Mouse (Mus musculus) myocyte (in vitro differentiated cells): ENCODE measurements around the gene Lap3. TPM values are rescaled to one million over a fixed set of nuclear protein-coding genes. Genes with fewer than 3 reads are reported as not detected.

Experiments used
- H3K27me3 ChIP-seq: one replicate; pipeline ENCODE4 v1.6.1; 2011; ENCODE audit not compliant: control insufficient read depth, insufficient read depth, insufficient read length
- H3K36me3 ChIP-seq: one replicate; pipeline ENCODE4 v1.6.1; 2011; ENCODE audit not compliant: control insufficient read depth, insufficient read depth
- H3K4me2 ChIP-seq: one replicate; pipeline ENCODE4 v1.6.1; 2011; ENCODE audit warnings: low read depth, control low read depth
- H3K4me3 ChIP-seq: one replicate; pipeline ENCODE4 v1.5.1; 2011; ENCODE audit warnings: mild to moderate bottlenecking, control low read depth, moderate library complexity
- H3K79me2 ChIP-seq: one replicate; pipeline ENCODE4 v1.6.1; 2011; ENCODE audit not compliant: control insufficient read depth, insufficient read depth
- H3ac ChIP-seq: one replicate; pipeline ENCODE4 v1.6.1; 2011; ENCODE audit not compliant: control insufficient read depth, insufficient read length
- CEBPB ChIP-seq: IDR thresholded peaks from 2 replicates; pipeline ENCODE4 v1.6.1; 2011; ENCODE audit warnings: mild to moderate bottlenecking, moderate library complexity; ENCODE audit not compliant: poor library complexity, insufficient read depth, severe bottlenecking
- E2F4 ChIP-seq: IDR thresholded peaks from one replicate; pipeline ENCODE4 v1.6.1; 2011; ENCODE audit warnings: mild to moderate bottlenecking, control low read depth, moderate library complexity; ENCODE audit not compliant: insufficient read depth
- MAX ChIP-seq: IDR thresholded peaks from one replicate; pipeline ENCODE4 v1.6.1; 2011; ENCODE audit warnings: low read depth, mild to moderate bottlenecking, control low read depth
- MYOD1 ChIP-seq, 3 experiments: IDR thresholded peaks; one replicate each; pipeline ENCODE4 v1.6.1; 2011; ENCODE audit warnings: control low read depth in 2 of 3, low read depth in 2 of 3, mild to moderate bottlenecking in 2 of 3, moderate library complexity in 1 of 3; ENCODE audit not compliant: insufficient read length in 2 of 3, control insufficient read depth in 1 of 3
- MYOG ChIP-seq, 3 experiments: IDR thresholded peaks; one replicate each; pipeline ENCODE4 v1.6.1; 2011; ENCODE audit warnings: control low read depth in 2 of 3, low read depth in 2 of 3, mild to moderate bottlenecking in 2 of 3; ENCODE audit not compliant: insufficient read length in 2 of 3, control insufficient read depth in 1 of 3, insufficient read depth in 1 of 3
- POLR2A ChIP-seq: IDR thresholded peaks from one replicate; pipeline ENCODE4 v1.6.1; 2011; ENCODE audit warnings: low read depth, mild to moderate bottlenecking, control low read depth, moderate library complexity; ENCODE audit not compliant: insufficient read length
- POLR2AphosphoS2 ChIP-seq: IDR thresholded peaks from one replicate; pipeline ENCODE4 v1.6.1; 2011; ENCODE audit warnings: low read depth, control low read depth; ENCODE audit not compliant: insufficient read length
- REST ChIP-seq: IDR thresholded peaks from one replicate; pipeline ENCODE4 v1.6.1; 2011; ENCODE audit warnings: mild to moderate bottlenecking, control low read depth, moderate library complexity; ENCODE audit not compliant: insufficient read depth, insufficient read length
- SRF ChIP-seq: IDR thresholded peaks from one replicate; pipeline ENCODE4 v1.6.1; 2011; ENCODE audit warnings: low read depth; ENCODE audit not compliant: control insufficient read depth, insufficient read length
- TCF12 ChIP-seq: IDR thresholded peaks from one replicate; pipeline ENCODE4 v1.6.1; 2011; ENCODE audit warnings: mild to moderate bottlenecking, control low read depth; ENCODE audit not compliant: poor library complexity, insufficient read depth, severe bottlenecking
- TCF3 ChIP-seq: IDR thresholded peaks from one replicate; pipeline ENCODE4 v1.6.1; 2011; ENCODE audit warnings: low read depth, control low read depth; ENCODE audit not compliant: insufficient read length
- USF1 ChIP-seq: IDR thresholded peaks from one replicate; pipeline ENCODE4 v1.6.1; 2011; ENCODE audit warnings: low read depth, mild to moderate bottlenecking, control low read depth, moderate library complexity
- polyA plus RNA-seq: library from polyadenylated mRNA; unstranded; fragments of >200 nt; fragmentation: generic; extraction: Trizol; gene quantifications from one replicate; pipeline ENCODE4 v1.2.1, GENCODE M21; 2012; ENCODE audit warnings: missing spikeins

Gene Lap3
- polyA plus RNA-seq, 1 experiment = 70.5 TPM

DNA sequence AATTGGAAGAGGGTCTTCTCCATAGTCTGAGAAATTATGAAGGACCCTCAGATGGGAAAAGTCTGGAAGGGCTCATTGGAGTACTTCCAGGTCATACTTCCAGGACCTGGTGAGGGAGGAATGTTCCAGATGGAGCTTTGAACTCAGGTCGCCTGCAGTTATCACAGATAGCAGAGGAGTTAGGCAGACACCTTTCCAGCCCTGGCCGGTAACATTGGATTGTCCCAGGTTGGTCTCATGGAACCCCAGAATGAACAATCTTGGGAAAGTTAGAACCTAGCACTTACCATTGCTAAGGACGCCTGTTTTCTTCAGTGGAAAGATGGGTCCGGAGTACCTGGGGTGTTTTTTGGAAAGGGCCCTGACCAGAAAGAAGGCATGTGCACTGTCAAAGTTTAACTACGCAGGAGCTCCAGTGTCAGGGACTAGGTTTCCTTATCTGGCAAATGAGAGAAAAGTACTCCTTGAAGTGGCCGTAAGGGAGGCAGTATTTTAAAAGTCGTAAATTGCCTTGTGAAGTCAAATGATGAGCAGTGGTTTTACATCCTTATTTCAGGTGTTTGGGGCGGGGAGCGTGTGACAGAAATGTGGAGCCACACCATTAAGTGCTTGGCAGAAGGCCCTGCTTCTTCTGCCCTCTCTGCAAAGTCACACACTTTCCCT is 1.1 kb downstream of the Lap3 start:
- TF ChIP-seq TCF12 = no peak
- TF ChIP-seq POLR2AphosphoS2 = no peak
- TF ChIP-seq MYOD1 (IDR thresholded peaks at IDR 0.05; ENCODE audit: control insufficient read depth in 1 of 3, insufficient read length in 2 of 3, low read depth in 2 of 3) = no peak
- no peak for TF ChIP-seq REST
- no peak for TF ChIP-seq MYOG (IDR thresholded peaks at IDR 0.05; ENCODE audit: control insufficient read depth in 1 of 3, insufficient read depth in 1 of 3, insufficient read length in 2 of 3, low read depth in 2 of 3)
- TF ChIP-seq SRF = no peak
- no peak for TF ChIP-seq CEBPB
- no peak for TF ChIP-seq USF1
- TF ChIP-seq MAX = no peak
- no peak for TF ChIP-seq POLR2A
- no peak for TF ChIP-seq E2F4
- Histone ChIP-seq H3K4me3 (peak overlapping the region; percentile 66), H3K36me3 (peaks cover 4% of the 10 kb centered on the region), H3K4me2 (peak overlapping the region; percentile 96), H3K79me2 (peaks cover 12% of the 10 kb centered on the region), H3ac (peak overlapping the region; percentile 54), H3K27me3 (peaks cover 3% of the 10 kb centered on the region)

DNA sequence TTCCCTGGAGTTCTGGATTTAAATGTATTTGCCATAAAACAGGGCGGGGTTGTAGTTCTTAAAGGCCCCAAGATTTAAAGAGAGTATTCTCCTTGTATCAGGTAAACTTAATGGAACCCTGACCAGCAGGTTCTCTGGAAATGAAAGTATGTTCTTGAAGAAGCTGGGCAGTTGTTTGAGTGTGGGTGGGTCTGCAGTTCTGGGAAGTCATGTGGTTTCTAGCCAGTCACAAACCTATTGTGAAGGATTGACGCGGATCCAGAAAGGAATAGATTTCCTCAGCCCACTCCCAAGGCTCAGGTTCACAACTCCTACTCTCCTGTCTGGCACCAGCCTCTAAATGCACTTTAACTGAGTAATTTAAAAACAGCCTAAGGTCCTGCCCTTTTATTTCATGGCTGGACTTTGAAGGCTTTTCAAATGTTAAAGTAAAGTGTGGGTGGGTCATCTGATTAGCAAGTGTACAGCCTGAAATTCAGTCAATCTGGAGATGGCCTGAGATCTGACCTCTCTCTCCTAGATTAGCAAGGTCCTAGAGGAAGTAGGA is 2.3 kb downstream of the Lap3 start:
- Histone ChIP-seq H3ac (no peak overlapping the region), H3K27me3 (peaks cover 3% of the 10 kb centered on the region), H3K4me2 (peak overlapping the region; percentile 96), H3K79me2 (peaks cover 12% of the 10 kb centered on the region), H3K4me3 (peak overlapping the region; percentile 66), H3K36me3 (peaks cover 4% of the 10 kb centered on the region)
- TF ChIP-seq TCF3 (no peak), TCF12 (no peak), E2F4 (no peak), POLR2A (no peak), SRF (no peak), MAX (no peak), MYOG (IDR thresholded peaks at IDR 0.05; ENCODE audit: control insufficient read depth in 1 of 3, insufficient read depth in 1 of 3, insufficient read length in 2 of 3, low read depth in 2 of 3) (no peak), MYOD1 (IDR thresholded peaks at IDR 0.05; ENCODE audit: control insufficient read depth in 1 of 3, insufficient read length in 2 of 3, low read depth in 2 of 3) (no peak), POLR2AphosphoS2 (no peak), REST (no peak)

DNA sequence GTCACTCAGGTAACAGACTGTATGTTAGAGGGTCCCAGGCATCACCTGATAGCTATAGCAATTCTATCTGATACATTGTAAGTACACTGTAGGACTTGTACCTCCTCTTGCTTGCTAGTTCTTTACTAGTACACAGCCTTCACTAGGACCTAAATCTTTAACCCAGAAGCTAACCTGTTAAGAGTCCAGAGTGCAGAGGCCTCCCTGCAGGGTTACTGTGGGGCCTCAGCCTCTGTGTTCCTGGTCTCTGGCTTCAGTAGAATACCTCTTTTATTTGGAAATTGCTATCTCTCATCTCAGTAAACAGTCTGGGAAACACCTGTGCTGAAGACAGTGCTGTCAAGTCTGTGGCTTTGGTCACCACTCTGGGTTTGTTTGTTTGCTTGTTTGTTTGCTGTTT is 2.9 kb downstream of the Lap3 start:
- no peak for TF ChIP-seq E2F4
- TF ChIP-seq MYOD1 (IDR thresholded peaks at IDR 0.05; ENCODE audit: control insufficient read depth in 1 of 3, insufficient read length in 2 of 3, low read depth in 2 of 3) = no peak
- no peak for TF ChIP-seq CEBPB
- TF ChIP-seq TCF3 = no peak
- no peak for TF ChIP-seq USF1
- no peak for TF ChIP-seq MAX
- TF ChIP-seq SRF = no peak
- no peak for TF ChIP-seq POLR2AphosphoS2
- no peak for TF ChIP-seq REST
- no peak for TF ChIP-seq TCF12
- no peak for TF ChIP-seq POLR2A
- TF ChIP-seq MYOG (IDR thresholded peaks at IDR 0.05; ENCODE audit: control insufficient read depth in 1 of 3, insufficient read depth in 1 of 3, insufficient read length in 2 of 3, low read depth in 2 of 3) = no peak
- Histone ChIP-seq H3K27me3 (peaks cover 3% of the 10 kb centered on the region), H3ac (no peak overlapping the region), H3K36me3 (peaks cover 7% of the 10 kb centered on the region), H3K4me2 (peak overlapping the region; percentile 44), H3K79me2 (peaks cover 12% of the 10 kb centered on the region), H3K4me3 (no peak overlapping the region)

DNA sequence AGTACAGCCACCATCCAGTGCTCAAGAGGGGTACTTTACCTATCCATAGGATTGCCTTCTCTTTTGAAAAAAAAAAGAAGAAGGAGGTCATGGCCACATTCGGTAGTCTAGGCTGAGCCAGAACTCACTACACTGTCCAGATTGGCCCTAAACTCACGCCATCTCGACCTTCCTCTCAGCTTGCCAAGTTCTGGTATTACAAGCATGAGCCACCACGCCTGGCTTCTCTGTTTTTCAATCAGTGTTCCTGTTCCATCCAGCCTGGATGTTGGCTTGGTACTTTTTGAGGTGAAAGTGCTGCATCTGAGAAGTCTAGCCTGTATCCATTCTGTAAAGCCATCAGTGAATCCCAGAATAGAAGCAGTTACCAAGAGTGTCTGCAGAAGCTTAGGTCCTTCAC is 3.3 kb downstream of the Lap3 start:
- Histone ChIP-seq H3K27me3 (peaks cover under 1% of the 10 kb centered on the region), H3ac (no peak overlapping the region), H3K4me3 (no peak overlapping the region), H3K4me2 (peak overlapping the region; percentile 44), H3K36me3 (peaks cover 9% of the 10 kb centered on the region), H3K79me2 (peaks cover 12% of the 10 kb centered on the region)
- TF ChIP-seq POLR2AphosphoS2 = no peak

DNA sequence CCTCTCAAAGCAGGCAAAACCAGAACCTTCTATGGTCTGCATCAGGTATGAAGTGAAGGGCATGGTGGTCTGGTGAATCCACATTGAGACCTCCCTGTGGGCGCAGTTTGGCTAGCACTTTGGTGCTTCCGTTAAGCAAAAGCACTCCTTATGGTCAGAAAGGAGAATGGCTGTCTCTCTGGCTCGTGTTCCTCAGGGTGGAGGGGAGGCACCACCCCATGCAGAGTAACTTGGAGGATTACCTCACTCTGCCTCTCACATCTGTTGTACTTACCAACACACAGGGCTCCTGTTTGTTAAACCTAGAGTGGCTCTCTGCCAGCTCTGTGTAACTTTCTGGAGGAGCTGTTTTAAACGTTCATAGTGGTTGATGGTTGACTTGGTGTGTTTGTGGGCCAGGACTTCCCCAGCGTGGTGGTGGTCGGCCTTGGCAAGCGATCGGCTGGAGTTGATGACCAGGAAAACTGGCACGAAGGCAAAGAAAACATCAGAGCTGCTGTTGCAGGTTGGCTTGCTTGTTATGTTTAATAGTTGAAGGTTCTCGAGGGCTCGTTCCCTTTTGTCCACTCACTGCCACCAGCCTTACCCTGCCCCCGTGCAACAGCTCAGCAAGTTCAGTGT is 3.9 kb downstream of the Lap3 start:
- TF ChIP-seq CEBPB = no peak
- TF ChIP-seq TCF12 = no peak
- H3K27me3 ChIP-seq = no peaks in the 10 kb centered on the region

More for the DNA sequence above, 3.9 kb downstream of the Lap3 start:
- peaks cover 12% of the 10 kb centered on the region for H3K79me2 ChIP-seq
- H3K4me2 ChIP-seq = no peak overlapping the region
- H3K4me3 ChIP-seq = no peak overlapping the region
- H3K36me3 ChIP-seq = peaks cover 9% of the 10 kb centered on the region
- H3ac ChIP-seq = no peak overlapping the region
